Mouse (Mus musculus): ENCODE measurements around the gene Rhoq.

GRCm38 (mm10) chr17:86981205-86981604, 18.3 kb downstream of the Rhoq start:
- TF ChIP-seq CTCF (IDR thresholded peaks at IDR 0.05; ENCODE audit: low read depth) (no peak), EP300 (IDR thresholded peaks at IDR 0.05; ENCODE audit: low read depth) (no peak)

Measured in heart, postnatal 0 days (tissue).